Mouse (Mus musculus): ENCODE measurements around the gene Tiam2. TPM values are rescaled to one million over a fixed set of nuclear protein-coding genes. Genes with fewer than 3 reads are reported as not detected.

Gene Tiam2
- polyA plus RNA-seq, 1 experiment, result 1.1 TPM

DNA sequence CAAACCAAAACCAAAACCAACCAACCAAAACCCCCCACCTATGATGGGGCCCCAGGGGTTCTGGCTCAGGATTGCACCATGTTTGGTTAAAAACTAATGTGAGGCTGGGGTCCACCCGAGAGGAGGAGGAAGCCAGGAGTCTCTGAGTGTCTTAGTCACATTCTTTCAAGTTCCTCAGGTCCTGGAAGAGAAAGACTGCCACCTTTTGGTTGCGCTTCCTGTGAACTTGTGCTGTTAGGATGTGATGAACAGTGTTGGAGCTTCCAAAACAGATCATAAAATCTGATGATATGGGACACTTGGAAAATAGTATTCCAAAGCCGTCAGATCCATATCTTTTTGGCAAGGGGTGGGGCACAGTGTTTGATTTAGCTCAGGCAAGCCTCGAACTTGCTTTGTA lies 174.6 kb downstream of the Tiam2 start:
- Histone ChIP-seq H3K4me3 (ENCODE audit: insufficient read depth, low read depth, low read length) (no peak overlapping the region), H3K4me1 (ENCODE audit: control insufficient read depth, insufficient read depth, insufficient read length, low read length) (no peaks in the 10 kb centered on the region), H3K27ac (replicated peaks; ENCODE audit: low read depth, low read length) (no peak overlapping the region)

DNA sequence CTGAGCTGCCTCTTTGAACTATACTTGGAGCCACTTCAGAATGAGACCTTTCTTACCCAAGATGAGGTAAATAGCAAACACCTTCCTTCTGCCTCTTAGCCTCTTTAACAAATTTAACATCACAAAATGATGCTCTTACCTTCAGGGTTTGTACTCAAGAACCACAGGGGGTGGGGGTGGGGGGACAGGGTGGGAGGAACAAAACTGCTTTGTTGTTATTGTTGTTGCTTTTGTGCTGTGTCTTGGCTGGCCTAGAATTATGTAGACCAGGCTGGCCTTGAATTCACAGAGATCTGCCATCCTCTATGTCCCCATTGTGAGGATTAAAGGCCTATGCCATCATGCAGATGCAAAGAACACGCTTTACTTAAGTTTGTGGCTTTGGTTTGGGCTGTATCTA lies 179.3 kb downstream of the Tiam2 start:
- Histone ChIP-seq H3K4me1 (ENCODE audit: control insufficient read depth, insufficient read depth, insufficient read length, low read length) (no peaks in the 10 kb centered on the region), H3K4me3 (ENCODE audit: insufficient read depth, low read depth, low read length) (no peak overlapping the region), H3K27ac (replicated peaks; ENCODE audit: low read depth, low read length) (no peak overlapping the region)

DNA sequence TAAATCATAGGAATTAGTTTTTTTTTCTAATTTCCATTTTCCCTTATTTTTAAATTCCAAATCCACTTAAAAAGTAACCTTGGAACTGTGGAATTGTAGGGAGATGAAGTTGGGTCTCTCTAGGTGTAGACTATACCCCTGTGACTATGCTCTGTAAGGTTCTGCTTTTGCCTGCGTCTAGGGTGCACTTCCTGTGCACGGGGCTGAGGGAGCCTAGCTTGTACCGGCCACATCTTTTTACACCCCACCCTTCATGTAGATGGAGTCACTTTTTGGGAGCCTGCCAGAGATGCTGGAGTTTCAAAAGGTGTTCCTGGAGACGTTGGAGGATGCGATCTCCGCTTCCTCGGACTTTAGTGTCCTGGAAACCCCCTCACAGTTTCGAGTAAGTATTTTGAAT lies 180.1 kb downstream of the Tiam2 start:
- Histone ChIP-seq H3K4me3 (ENCODE audit: insufficient read depth, low read depth, low read length) (no peak overlapping the region), H3K4me1 (ENCODE audit: control insufficient read depth, insufficient read depth, insufficient read length, low read length) (no peaks in the 10 kb centered on the region), H3K27ac (replicated peaks; ENCODE audit: low read depth, low read length) (no peak overlapping the region)

DNA sequence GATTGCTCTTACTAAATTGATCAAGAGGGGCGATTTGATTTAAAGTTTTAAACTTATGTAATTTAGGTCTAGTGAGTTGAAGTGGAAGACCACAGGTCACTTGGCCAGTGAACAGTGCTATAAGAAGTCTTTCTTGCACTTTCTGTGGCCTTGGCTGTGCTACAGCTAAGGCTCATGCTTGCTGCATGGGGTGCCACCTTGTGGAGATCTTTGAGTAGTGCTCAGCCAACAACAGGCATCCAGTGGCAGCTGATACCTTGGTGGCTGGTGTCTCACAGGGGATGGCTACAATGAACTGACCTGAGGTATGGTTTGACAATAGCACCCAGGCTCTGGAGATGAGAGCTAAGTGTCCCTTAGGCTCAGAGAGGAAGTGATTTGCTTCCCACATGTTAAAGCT lies 183.5 kb downstream of the Tiam2 start:
- Histone ChIP-seq H3K27ac (replicated peaks; ENCODE audit: low read depth, low read length) (no peak overlapping the region), H3K4me1 (ENCODE audit: control insufficient read depth, insufficient read depth, insufficient read length, low read length) (no peaks in the 10 kb centered on the region)

DNA sequence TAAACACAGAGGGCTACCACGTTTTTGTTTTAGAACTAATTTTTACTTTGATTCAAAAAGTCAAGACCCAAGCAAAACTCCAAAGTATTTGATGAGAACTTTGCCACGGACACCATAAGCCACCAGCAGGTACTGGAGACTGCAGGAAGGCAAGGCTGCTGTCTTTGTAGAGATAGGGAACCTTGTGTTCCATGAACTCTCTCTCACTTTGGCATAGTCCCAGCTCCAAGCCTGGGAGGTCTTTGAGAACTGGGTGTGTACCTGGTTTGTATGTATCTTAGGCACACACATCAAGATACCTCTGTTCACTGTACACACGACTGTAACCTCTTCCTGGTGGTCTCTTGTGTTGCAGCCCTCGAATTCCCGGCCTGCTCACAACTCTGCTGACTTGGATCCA lies 187.9 kb downstream of the Tiam2 start:
- no peak overlapping the region for H3K27ac ChIP-seq (replicated peaks; ENCODE audit: low read depth, low read length)
- no peak overlapping the region for H3K4me3 ChIP-seq (ENCODE audit: insufficient read depth, low read depth, low read length)
- H3K4me1 ChIP-seq (ENCODE audit: control insufficient read depth, insufficient read depth, insufficient read length, low read length), result no peaks in the 10 kb centered on the region

More for the DNA sequence above, 183.5 kb downstream of the Tiam2 start:
- no peak overlapping the region for H3K4me3 ChIP-seq (ENCODE audit: insufficient read depth, low read depth, low read length)

DNA sequence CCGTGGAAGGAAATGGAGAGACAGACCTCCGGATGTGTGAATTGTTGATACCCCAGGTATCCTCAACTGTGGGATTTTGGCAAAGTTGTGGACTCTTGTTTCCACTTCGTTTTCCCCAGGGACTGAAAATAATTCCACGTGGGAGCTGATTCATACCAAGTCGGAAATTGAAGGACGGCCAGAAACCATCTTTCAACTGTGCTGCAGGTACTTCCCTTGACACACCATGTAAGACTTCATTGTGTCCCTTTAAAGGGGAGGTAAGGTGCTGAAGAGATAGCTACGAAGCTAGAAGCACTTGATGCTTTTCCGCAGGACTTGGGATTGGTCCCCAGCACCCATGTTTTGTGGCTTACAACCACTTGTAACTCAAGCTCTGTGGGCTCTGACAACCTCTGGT lies 189.5 kb downstream of the Tiam2 start:
- Histone ChIP-seq H3K27ac (replicated peaks; ENCODE audit: low read depth, low read length) (no peak overlapping the region), H3K4me1 (ENCODE audit: control insufficient read depth, insufficient read depth, insufficient read length, low read length) (no peaks in the 10 kb centered on the region), H3K4me3 (ENCODE audit: insufficient read depth, low read depth, low read length) (no peak overlapping the region)

DNA sequence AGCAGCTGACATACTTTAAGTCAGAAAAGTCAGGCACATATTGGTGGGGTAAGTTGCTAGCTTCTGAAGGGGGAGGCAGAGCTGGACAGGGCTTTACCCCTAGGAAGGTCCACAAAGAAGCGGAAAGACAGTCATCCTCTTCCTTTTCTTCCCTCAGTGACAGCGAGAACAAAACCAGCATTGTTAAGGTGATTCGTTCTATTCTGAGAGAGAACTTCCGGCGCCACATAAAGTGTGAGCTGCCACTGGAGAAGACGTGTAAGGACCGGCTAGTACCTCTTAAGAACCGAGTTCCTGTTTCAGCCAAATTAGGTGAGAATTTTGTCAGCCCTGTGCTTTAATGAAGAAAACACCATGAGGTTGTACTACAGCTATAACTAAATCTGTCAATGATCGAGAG lies 190.0 kb downstream of the Tiam2 start:
- no peak overlapping the region for H3K27ac ChIP-seq (replicated peaks; ENCODE audit: low read depth, low read length)

DNA sequence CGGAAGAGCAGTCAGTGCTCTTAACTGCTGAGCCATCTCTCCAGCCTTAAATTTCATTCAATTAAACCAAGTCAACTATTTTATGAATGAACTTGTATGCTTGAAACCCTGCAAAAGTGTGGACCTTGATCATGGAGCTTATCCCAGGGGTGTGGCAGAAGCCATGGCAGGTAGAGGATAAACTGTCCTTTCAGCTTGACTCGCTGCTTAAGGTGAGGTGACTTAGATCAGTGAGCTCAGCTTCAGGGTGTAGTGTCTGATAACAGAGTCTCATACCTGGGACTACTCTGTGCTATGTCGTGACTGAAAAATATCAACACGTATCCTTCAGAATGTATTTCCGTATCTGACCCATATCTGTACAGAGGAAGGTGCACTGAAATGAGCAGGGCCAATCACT lies 194.0 kb downstream of the Tiam2 start:
- H3K4me3 ChIP-seq (ENCODE audit: insufficient read depth, low read depth, low read length), result no peak overlapping the region
- H3K27ac ChIP-seq (replicated peaks; ENCODE audit: low read depth, low read length), result no peak overlapping the region
- H3K4me1 ChIP-seq (ENCODE audit: control insufficient read depth, insufficient read depth, insufficient read length, low read length), result no peaks in the 10 kb centered on the region

More for the DNA sequence above, 190.0 kb downstream of the Tiam2 start:
- Histone ChIP-seq H3K4me1 (ENCODE audit: control insufficient read depth, insufficient read depth, insufficient read length, low read length) (no peaks in the 10 kb centered on the region), H3K4me3 (ENCODE audit: insufficient read depth, low read depth, low read length) (no peak overlapping the region)

DNA sequence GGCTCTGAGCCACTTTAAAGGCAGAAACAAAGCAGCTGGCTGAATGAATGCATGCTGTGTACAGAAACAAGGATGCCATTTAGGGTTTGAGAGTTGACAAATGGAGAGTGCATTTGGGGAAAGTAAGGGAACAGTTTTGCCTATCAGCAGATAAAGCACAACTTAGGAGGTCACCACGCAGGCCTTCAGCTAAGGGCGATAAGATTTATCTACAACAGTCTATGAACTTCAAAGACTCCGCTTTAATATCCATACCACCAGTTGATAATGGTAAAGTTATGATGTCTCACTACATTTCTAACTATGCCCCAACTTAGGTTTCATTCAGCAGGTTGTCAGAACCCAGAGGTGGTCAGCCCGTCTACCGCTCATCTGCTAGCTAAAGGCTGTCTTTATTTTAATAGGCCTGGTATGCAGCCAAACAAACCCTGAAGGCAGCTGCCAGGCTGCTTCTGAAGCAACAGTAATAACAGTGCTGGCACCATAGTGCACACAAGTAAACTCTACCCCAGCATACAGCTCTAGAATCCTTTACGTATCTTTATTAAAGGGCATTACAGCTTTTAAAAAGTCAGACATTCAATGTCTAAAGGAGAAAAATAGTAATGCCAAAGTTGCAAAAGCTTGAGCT lies 201.6 kb downstream of the Tiam2 start:
- Histone ChIP-seq H3K4me3 (ENCODE audit: insufficient read depth, low read depth, low read length) (no peak overlapping the region), H3K27ac (replicated peaks; ENCODE audit: low read depth, low read length) (no peak overlapping the region), H3K4me1 (ENCODE audit: control insufficient read depth, insufficient read depth, insufficient read length, low read length) (no peaks in the 10 kb centered on the region)

DNA sequence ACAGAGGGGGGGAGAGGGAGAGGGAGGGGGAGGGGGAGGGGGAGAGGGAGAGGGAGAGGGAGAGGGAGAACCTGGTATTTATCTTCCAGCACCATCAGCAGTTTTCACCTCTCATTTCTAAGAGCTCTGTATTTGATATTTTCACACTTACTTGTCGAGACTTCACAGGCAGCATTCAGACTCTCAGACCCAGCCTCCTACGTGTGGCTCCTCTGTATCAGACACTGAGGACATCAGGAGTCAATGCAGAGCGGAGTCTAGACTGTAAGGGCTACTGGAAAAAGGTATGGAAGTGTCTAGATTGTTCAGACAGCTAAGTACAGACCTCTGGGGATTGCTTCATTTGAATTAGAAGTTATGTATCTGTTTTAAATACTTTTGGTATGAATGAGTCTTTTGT lies 203.2 kb downstream of the Tiam2 start:
- no peak overlapping the region for H3K4me3 ChIP-seq (ENCODE audit: insufficient read depth, low read depth, low read length)
- H3K4me1 ChIP-seq (ENCODE audit: control insufficient read depth, insufficient read depth, insufficient read length, low read length), result no peaks in the 10 kb centered on the region
- H3K27ac ChIP-seq (replicated peaks; ENCODE audit: low read depth, low read length), result no peak overlapping the region

DNA sequence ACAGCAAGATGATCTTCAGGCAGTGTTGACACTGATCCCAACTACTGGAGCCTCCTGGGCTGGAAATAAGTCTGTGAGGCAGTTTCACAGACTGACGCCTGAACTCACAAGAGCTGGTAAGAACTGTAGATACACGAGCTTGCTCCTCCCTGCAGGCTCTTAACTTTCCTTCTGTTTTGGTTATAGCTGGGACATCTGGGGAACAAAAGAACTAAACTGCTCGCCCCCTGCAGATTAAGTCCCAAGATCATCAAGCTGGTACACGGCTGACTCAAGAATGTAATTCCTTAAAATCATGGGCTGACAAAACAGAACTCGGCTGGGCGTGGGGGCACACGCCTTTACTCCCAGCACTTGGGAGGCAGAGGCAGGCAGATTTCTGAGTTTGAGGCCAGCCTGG lies 204.2 kb downstream of the Tiam2 start:
- H3K4me1 ChIP-seq (ENCODE audit: control insufficient read depth, insufficient read depth, insufficient read length, low read length), result no peaks in the 10 kb centered on the region
- H3K4me3 ChIP-seq (ENCODE audit: insufficient read depth, low read depth, low read length), result no peak overlapping the region
- H3K27ac ChIP-seq (replicated peaks; ENCODE audit: low read depth, low read length), result no peak overlapping the region

DNA sequence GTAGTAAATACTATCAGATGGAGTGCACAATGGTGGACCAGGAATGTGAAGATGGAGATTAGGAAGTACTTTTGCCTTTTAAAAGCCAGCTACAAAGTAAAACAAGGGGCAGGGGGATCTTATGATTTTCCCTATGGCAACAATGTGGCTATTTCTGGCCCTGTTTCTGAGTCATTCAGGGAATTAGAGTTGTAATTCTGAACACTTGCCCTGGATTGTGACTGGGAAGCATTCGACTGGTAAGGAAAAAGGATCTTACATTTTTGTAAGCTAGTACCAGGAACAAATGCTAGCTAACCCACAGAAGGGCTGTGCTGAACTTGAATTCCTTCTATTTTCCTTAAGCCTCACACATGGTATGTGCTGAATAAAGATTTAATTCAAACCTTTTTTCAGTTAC lies 205.3 kb downstream of the Tiam2 start:
- Histone ChIP-seq H3K27ac (replicated peaks; ENCODE audit: low read depth, low read length) (no peak overlapping the region), H3K4me1 (ENCODE audit: control insufficient read depth, insufficient read depth, insufficient read length, low read length) (no peaks in the 10 kb centered on the region), H3K4me3 (ENCODE audit: insufficient read depth, low read depth, low read length) (no peak overlapping the region)

DNA sequence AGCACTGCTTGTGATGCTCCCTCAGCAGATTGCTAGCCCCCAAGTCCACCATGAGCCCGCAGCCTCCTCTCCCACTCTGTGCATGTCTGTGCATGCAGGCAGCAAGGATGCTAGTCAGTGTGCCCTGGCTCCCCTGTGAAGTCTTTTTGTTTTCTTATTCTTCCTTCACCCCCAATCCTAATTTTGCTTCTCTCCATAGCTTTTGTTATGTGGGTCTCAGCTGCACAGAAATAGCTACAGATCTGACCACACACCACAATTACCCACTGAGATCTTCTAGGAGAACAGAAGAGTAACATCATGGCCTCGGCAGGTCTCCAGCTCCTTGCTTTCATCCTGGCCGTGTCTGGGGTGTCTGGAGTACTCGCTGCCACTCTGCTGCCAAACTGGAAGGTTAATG lies 205.9 kb downstream of the Tiam2 start, which contains the start of gene Cldn20:
Gene Cldn20, plus strand, starts transcription at position 301 of the 400 bp plus-strand sequence.
- Histone ChIP-seq H3K4me3 (ENCODE audit: insufficient read depth, low read depth, low read length) (no peak within 1 kb of the TSS), H3K27ac (replicated peaks; ENCODE audit: low read depth, low read length) (no peak within 1 kb of the TSS)

DNA sequence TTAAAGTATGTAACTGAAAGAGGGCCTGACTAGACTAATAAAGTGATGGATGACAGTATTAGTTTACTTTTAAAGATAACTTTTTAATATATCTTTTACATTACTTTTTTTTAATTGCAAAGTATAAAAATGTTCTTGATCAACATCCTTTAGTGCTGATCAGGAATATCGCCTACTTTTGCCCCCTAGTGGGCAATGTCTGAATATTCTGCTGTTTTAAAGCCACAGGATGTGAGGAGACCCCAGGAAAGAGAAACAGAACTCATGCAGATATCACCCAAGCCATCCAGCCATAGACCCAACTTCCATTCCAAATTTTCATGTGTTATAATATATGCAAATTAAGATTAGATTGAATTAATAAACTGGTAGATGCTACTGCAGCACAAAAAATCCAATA lies 207.1 kb downstream of the Tiam2 start:
- Histone ChIP-seq H3K4me3 (ENCODE audit: insufficient read depth, low read depth, low read length) (no peak overlapping the region), H3K4me1 (ENCODE audit: control insufficient read depth, insufficient read depth, insufficient read length, low read length) (no peaks in the 10 kb centered on the region), H3K27ac (replicated peaks; ENCODE audit: low read depth, low read length) (no peak overlapping the region)

More for the DNA sequence above, 205.9 kb downstream of the Tiam2 start, which contains the start of gene Cldn20:
- no peaks in the 10 kb centered on the region for H3K4me1 ChIP-seq (ENCODE audit: control insufficient read depth, insufficient read depth, insufficient read length, low read length)

DNA sequence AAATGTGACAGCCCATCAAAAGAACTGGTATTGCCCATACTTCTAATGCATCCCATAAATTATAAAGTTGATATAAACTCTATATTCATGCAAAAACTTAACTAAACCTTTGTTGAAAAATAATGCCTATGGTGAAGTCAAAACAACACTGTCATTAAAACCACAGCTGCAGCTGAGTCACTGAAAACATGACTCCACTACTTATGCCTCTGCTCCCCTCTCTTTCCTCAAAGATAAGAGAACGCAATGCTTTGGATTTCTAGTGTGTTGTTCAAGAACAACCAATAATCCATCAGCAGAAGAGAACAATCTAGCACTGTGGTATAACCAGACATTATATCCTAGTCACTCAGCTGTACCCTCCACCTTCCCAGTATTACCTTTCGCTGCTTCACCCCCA lies 213.9 kb downstream of the Tiam2 start:
- Histone ChIP-seq H3K4me1 (ENCODE audit: control insufficient read depth, insufficient read depth, insufficient read length, low read length) (no peaks in the 10 kb centered on the region), H3K27ac (replicated peaks; ENCODE audit: low read depth, low read length) (no peak overlapping the region), H3K4me3 (ENCODE audit: insufficient read depth, low read depth, low read length) (no peak overlapping the region)

DNA sequence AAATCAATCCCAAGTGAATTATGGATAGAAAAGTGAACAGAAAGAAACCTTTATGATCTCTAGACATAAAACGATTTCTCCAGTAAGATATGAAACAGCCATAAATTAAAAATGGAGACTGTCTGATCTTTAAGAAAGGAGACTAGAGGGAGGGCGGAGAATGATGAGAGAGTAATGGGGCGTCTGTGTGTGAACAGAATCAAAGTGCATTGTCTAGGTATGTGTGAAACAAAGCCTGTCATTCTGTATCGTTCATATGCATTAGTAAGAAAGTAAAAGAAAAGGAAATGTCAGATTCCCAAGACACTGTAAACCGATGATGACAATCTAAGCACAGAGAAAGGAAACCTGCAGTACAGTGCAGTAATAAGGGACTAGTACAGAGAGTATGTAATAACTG lies 214.7 kb downstream of the Tiam2 start:
- no peaks in the 10 kb centered on the region for H3K4me1 ChIP-seq (ENCODE audit: control insufficient read depth, insufficient read depth, insufficient read length, low read length)
- H3K27ac ChIP-seq (replicated peaks; ENCODE audit: low read depth, low read length), result no peak overlapping the region
- no peak overlapping the region for H3K4me3 ChIP-seq (ENCODE audit: insufficient read depth, low read depth, low read length)

Measured in brown adipose tissue, adult 24 weeks (tissue).